Mouse (Mus musculus) lung, embryonic 16.5 days (tissue): ENCODE measurements around the gene Ncf1. TPM values are rescaled to one million over a fixed set of nuclear protein-coding genes. Genes with fewer than 3 reads are reported as not detected.

Experiments
- ATAC-seq: fragments of 200-750 bp; cut with Nextera tagmentation; 2 replicates; pipeline ENCODE4 v1.8.0; 2017; ENCODE audit warnings: low read depth, mild to moderate bottlenecking, moderate library complexity
- H3K27ac ChIP-seq: fragments of 300-500 bp; sonication (generic); 2 replicates; pipeline ENCODE4 v1.5.1; 2014; ENCODE audit warnings: mild to moderate bottlenecking, control low read depth, low read length
- H3K27me3 ChIP-seq: fragments of 300-500 bp; sonication (generic); 2 replicates; pipeline ENCODE4 v1.6.1; 2014; ENCODE audit warnings: low read depth, low read length, mixed read lengths; ENCODE audit not compliant: control insufficient read depth, insufficient read depth
- H3K36me3 ChIP-seq: fragments of 300-500 bp; sonication (generic); 2 replicates; pipeline ENCODE4 v1.6.1; 2014; ENCODE audit warnings: low read length; ENCODE audit not compliant: control insufficient read depth, insufficient read depth
- H3K4me1 ChIP-seq: fragments of 300-500 bp; sonication (generic); replicated peaks from 2 replicates; pipeline ENCODE4 v1.6.1; 2014; ENCODE audit warnings: low read length, mixed read lengths; ENCODE audit not compliant: control insufficient read depth, insufficient read depth
- H3K4me2 ChIP-seq: fragments of 300-500 bp; sonication (generic); 2 replicates; pipeline ENCODE4 v1.6.1; 2014; ENCODE audit warnings: low read depth, low read length, control low read depth
- H3K4me3 ChIP-seq: fragments of 300-500 bp; sonication (generic); 2 replicates; pipeline ENCODE4 v1.5.1; 2014; ENCODE audit warnings: mild to moderate bottlenecking, low read length, control low read depth
- H3K9ac ChIP-seq: fragments of 300-500 bp; sonication (generic); 2 replicates; pipeline ENCODE4 v1.6.1; 2014; ENCODE audit warnings: low read length, control low read depth
- H3K9me3 ChIP-seq: fragments of 300-500 bp; sonication (generic); 2 replicates; pipeline ENCODE4 v1.6.1; 2016; ENCODE audit warnings: low read length; ENCODE audit not compliant: control insufficient read depth
- WGBS: fragments of 180-500 bp; shearing (Covaris S2); extraction: QIAGEN DNeasy Blood & Tissue Kit; methylation state at CpG from one replicate; pipeline ENCODE4 v1.1.7; 2014; 5-methylcytosine and 5-hydroxymethylcytosine counted together
- polyA plus RNA-seq: library from polyadenylated mRNA; unstranded; fragments of >200 nt; fragmentation: Nextera tagmentation; extraction: Ambion mirVana; gene quantifications from 2 replicates; pipeline ENCODE4 v1.2.1, GENCODE M21; 2015

The Ncf1 gene
- polyA plus RNA-seq, 1 experiment from 2014 or later = 9.0 TPM

- no peaks in the 10 kb centered on the region for H3K9me3 ChIP-seq
- H3K4me2 ChIP-seq = peak overlapping the region; percentile 31; the same call in 1 of the 2 replicates
- no peak for ATAC-seq
- 0 out of 2 replicates have a peak overlapping the region, but pooled peaks have one; percentile 39 for H3K9ac ChIP-seq
- H3K27me3 ChIP-seq = no peaks in the 10 kb centered on the region
- H3K27ac ChIP-seq = peak overlapping the region; percentile 71
- H3K36me3 ChIP-seq = no peaks in the 10 kb centered on the region
- no peak overlapping the region for H3K4me3 ChIP-seq
- H3K4me1 ChIP-seq = peaks cover 40% of the 10 kb centered on the region
- 26% methylated on average over 11 of the region's 11 CpGs for WGBS
Measured at GRCm38 (mm10) chr5:134227574-134228248, 1.7 kb downstream of the Ncf1 start.

- Histone ChIP-seq H3K27ac (0 out of 2 replicates have a peak overlapping the region, but pooled peaks have one; percentile 10), H3K36me3 (no peaks in the 10 kb centered on the region), H3K4me1 (peaks cover 38% of the 10 kb centered on the region), H3K9me3 (no peaks in the 10 kb centered on the region), H3K4me2 (no peak overlapping the region), H3K4me3 (no peak overlapping the region), H3K9ac (peak overlapping the region; percentile 15; the same call in 1 of the 2 replicates), H3K27me3 (peaks cover 4% of the 10 kb centered on the region; the same call in 1 of the 2 replicates)
- no peak for ATAC-seq
- 37% methylated on average over 12 of the region's 12 CpGs for WGBS
Measured at GRCm38 (mm10) chr5:134226946-134227345, 2.5 kb downstream of the Ncf1 start.

GRCm38 (mm10) chr5:134225110-134225901 lies 4.1 kb downstream of the Ncf1 start:
- Histone ChIP-seq H3K36me3 (no peaks in the 10 kb centered on the region), H3K9ac (no peak overlapping the region), H3K27me3 (peaks cover 5% of the 10 kb centered on the region; the same call in 1 of the 2 replicates), H3K4me2 (peak overlapping the region; percentile 6; the same call in 1 of the 2 replicates), H3K4me3 (no peak overlapping the region), H3K27ac (no peak overlapping the region), H3K4me1 (peaks cover 39% of the 10 kb centered on the region), H3K9me3 (no peaks in the 10 kb centered on the region)
- no peak for ATAC-seq
- 69% methylated on average over 30 of the region's 30 CpGs for WGBS

GRCm38 (mm10) chr5:134221708-134222150 lies 7.7 kb downstream of the Ncf1 start:
- Histone ChIP-seq H3K4me1 (peaks cover 21% of the 10 kb centered on the region), H3K27ac (no peak overlapping the region), H3K9ac (peak overlapping the region; percentile 62), H3K4me3 (peak overlapping the region; percentile 40), H3K9me3 (no peaks in the 10 kb centered on the region), H3K36me3 (peaks cover 1% of the 10 kb centered on the region; the same call in 1 of the 2 replicates), H3K4me2 (peak overlapping the region; percentile 66), H3K27me3 (peaks cover 5% of the 10 kb centered on the region; the same call in 1 of the 2 replicates)
- ATAC-seq = 0 out of 2 replicates have a peak, but pooled peaks have one; percentile 21
- WGBS = 3% methylated on average over 35 of the region's 36 CpGs

GRCm38 (mm10) chr5:134221278-134221677 lies 8.1 kb downstream of the Ncf1 start:
- 30% methylated on average over 4 of the region's 4 CpGs for WGBS
- peak overlapping the region; percentile 66 for H3K4me2 ChIP-seq

GRCm38 (mm10) chr5:134217900-134218299 lies 11.5 kb downstream of the Ncf1 start:
- no peak for ATAC-seq
- peaks cover 13% of the 10 kb centered on the region for H3K4me1 ChIP-seq
- H3K9me3 ChIP-seq = no peaks in the 10 kb centered on the region
- H3K27me3 ChIP-seq = peaks cover 5% of the 10 kb centered on the region; the same call in 1 of the 2 replicates
- no peak overlapping the region for H3K27ac ChIP-seq
- no peak overlapping the region for H3K4me2 ChIP-seq
- H3K36me3 ChIP-seq = peaks cover 4% of the 10 kb centered on the region; the same call in 1 of the 2 replicates
- no peak overlapping the region for H3K9ac ChIP-seq
- WGBS = 86% methylated on average over 7 of the region's 7 CpGs
- no peak overlapping the region for H3K4me3 ChIP-seq

More at GRCm38 (mm10) chr5:134221278-134221677, 8.1 kb downstream of the Ncf1 start:
- no peaks in the 10 kb centered on the region for H3K9me3 ChIP-seq
- H3K36me3 ChIP-seq = peaks cover 4% of the 10 kb centered on the region; the same call in 1 of the 2 replicates
- H3K4me3 ChIP-seq = peak overlapping the region; percentile 40; the same call in 1 of the 2 replicates
- H3K27ac ChIP-seq = no peak overlapping the region
- H3K9ac ChIP-seq = peak overlapping the region; percentile 62
- no peak for ATAC-seq
- H3K27me3 ChIP-seq = peaks cover 5% of the 10 kb centered on the region; the same call in 1 of the 2 replicates
- H3K4me1 ChIP-seq = peaks cover 16% of the 10 kb centered on the region

- Histone ChIP-seq H3K4me2 (no peak overlapping the region), H3K9me3 (no peaks in the 10 kb centered on the region), H3K27ac (no peak overlapping the region), H3K4me3 (no peak overlapping the region), H3K36me3 (peaks cover 4% of the 10 kb centered on the region; the same call in 1 of the 2 replicates), H3K9ac (no peak overlapping the region), H3K27me3 (no peaks in the 10 kb centered on the region), H3K4me1 (peaks cover 17% of the 10 kb centered on the region)
- ATAC-seq = no peak
- WGBS = 47% methylated on average over 12 of the region's 12 CpGs
Measured at GRCm38 (mm10) chr5:134214021-134214806, 15.2 kb downstream of the Ncf1 start.

GRCm38 (mm10) chr5:134209931-134210554 lies 19.4 kb downstream of the Ncf1 start:
- no peak overlapping the region for H3K4me2 ChIP-seq
- no peaks in the 10 kb centered on the region for H3K27me3 ChIP-seq
- H3K9me3 ChIP-seq = no peaks in the 10 kb centered on the region
- peak overlapping the region; percentile 44 for H3K27ac ChIP-seq
- H3K4me3 ChIP-seq = no peak overlapping the region
- peaks cover 17% of the 10 kb centered on the region for H3K4me1 ChIP-seq
- whole genome bisulfite sequencing = 9% methylated on average over 11 of the region's 11 CpGs
- H3K36me3 ChIP-seq = 0 out of 2 replicates have a peak, but pooled peaks cover 3% of the 10 kb centered on the region
- H3K9ac ChIP-seq = no peak overlapping the region
- ATAC-seq = peak; percentile 86
